Comparison of ENCODE assay signal across 43 mouse cellular contexts in the genomic region with DNA sequence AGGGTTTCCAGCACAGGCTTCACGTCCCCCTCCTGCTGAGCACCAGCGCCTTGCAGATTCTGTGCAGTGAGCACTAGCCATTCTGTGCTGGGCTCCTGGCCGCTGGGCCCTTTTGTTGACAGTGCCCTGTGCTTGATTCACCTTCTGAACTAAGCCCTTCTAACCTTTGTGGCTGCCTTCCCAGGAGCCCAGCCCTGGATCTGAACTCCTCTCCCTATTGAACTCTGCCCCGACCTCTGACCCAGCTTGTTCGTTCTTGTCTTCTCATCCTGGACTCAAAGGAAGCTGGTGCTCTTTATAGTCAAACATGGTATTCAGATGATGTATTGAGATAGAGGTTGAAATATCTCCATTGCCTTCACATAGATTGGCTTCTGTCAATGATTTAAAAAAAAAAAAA. TPM values are rescaled to one million over a fixed set of nuclear protein-coding genes. Genes with fewer than 3 reads are reported as not detected.
"Had no signal": no experiment of that assay in that cellular context is flagged by ENCODE, and none has a peak within 500 bp of the region (broad histone marks: within the 10 kb centered on the region; RNA-seq: fewer than 3 reads in every experiment).

No protein-coding gene starts in this region.

- H3K9ac ChIP-seq: heart, embryonic 12.5 days; hindbrain, embryonic 12.5 days; hindbrain, embryonic 14.5 days; kidney, embryonic 15.5 days; limb, embryonic 13.5 days; limb, embryonic 15.5 days; liver, embryonic 12.5 days; liver, embryonic 14.5 days had no signal

- H3K4me2 ChIP-seq: heart, embryonic 12.5 days; hindbrain, embryonic 12.5 days; hindbrain, embryonic 14.5 days; kidney, embryonic 15.5 days; limb, embryonic 13.5 days; limb, embryonic 15.5 days; liver, embryonic 12.5 days had no signal

- H3K27ac ChIP-seq: gastrocnemius, adult 2 months; heart, embryonic 10.5 days; hindbrain, embryonic 10.5 days; hindbrain, embryonic 12.5 days; hindbrain, embryonic 14.5 days; kidney, embryonic 15.5 days; kidney, postnatal 0 days; limb, embryonic 13.5 days; limb, embryonic 15.5 days; liver, embryonic 12.5 days; liver, embryonic 14.5 days had no signal

- H3K9me3 ChIP-seq: heart, embryonic 10.5 days; heart, embryonic 12.5 days; hindbrain, embryonic 10.5 days; hindbrain, embryonic 12.5 days; kidney, embryonic 15.5 days; limb, embryonic 13.5 days; limb, embryonic 15.5 days; liver, embryonic 12.5 days had no signal

- DNase-seq: gastrocnemius, adult 2 months; gastrocnemius, postnatal 10 days; gastrocnemius, postnatal 25 days; heart, adult 18-20 months; heart, postnatal 10 days; heart, postnatal 4 days; kidney, adult 11 months; kidney, adult 2 months; kidney, adult 9 months; kidney, postnatal 14 days; kidney, postnatal 36 days; layer of hippocampus, adult 9-11 months; layer of hippocampus, postnatal 36 days; left cerebral cortex, postnatal 4 days had no signal

- H3K36me3 ChIP-seq: heart, embryonic 10.5 days; heart, embryonic 12.5 days; hindbrain, embryonic 10.5 days; hindbrain, embryonic 12.5 days; kidney, embryonic 15.5 days; limb, embryonic 13.5 days; limb, embryonic 15.5 days; liver, embryonic 12.5 days had no signal

- ATAC-seq: hindbrain, embryonic 16.5 days; intestine, embryonic 16.5 days; liver, embryonic 12.5 days had no signal

- H3K27me3 ChIP-seq: hindbrain, embryonic 12.5 days; kidney, embryonic 15.5 days; limb, embryonic 15.5 days had no signal

- H3K4me3 ChIP-seq: gastrocnemius, adult 2 months; heart, embryonic 10.5 days; heart, embryonic 12.5 days; hindbrain, embryonic 10.5 days; hindbrain, embryonic 12.5 days; kidney, embryonic 15.5 days; limb, embryonic 13.5 days; limb, embryonic 15.5 days; liver, embryonic 12.5 days had no signal

- H3K4me1 ChIP-seq: heart, embryonic 10.5 days; heart, embryonic 12.5 days; hindbrain, embryonic 12.5 days; kidney, embryonic 15.5 days; limb, embryonic 13.5 days; limb, embryonic 15.5 days; liver, embryonic 12.5 days had no signal

RNA-seq across cellular contexts. Expression of a gene that starts 10.0 kb away (rescaled TPM):
- total RNA-seq: gastrocnemius, adult 2 months; gastrocnemius, postnatal 10 days; gastrocnemius, postnatal 25 days; gastrocnemius, postnatal 4 days; granulocyte monocyte progenitor cell, adult 5-6 weeks; heart, adult 18-20 months; heart, adult 8-10 months; heart, postnatal 10 days; heart, postnatal 25 days; heart, postnatal 4 days; layer of hippocampus, adult 18-20 months; layer of hippocampus, adult 8-10 months; layer of hippocampus, postnatal 14 days; layer of hippocampus, postnatal 36 days; left cerebral cortex, adult 18-20 months; left cerebral cortex, adult 8-10 months; left cerebral cortex, postnatal 10 days; left cerebral cortex, postnatal 25 days; left cerebral cortex, postnatal 4 days had no signal
- polyA plus RNA-seq: heart, embryonic 10.5 days; heart, embryonic 12.5 days; heart, embryonic 14.5 days; heart, embryonic 16.5 days; hindbrain, embryonic 10.5 days; hindbrain, embryonic 12.5 days; hindbrain, embryonic 14.5 days; hindbrain, embryonic 16.5 days; intestine, embryonic 14.5 days; intestine, embryonic 16.5 days; kidney, adult 2 months; kidney, embryonic 15.5 days; kidney, postnatal 0 days; large intestine, adult 2 months; limb, embryonic 11.5 days; limb, embryonic 13.5 days; limb, embryonic 15.5 days; liver, embryonic 12.5 days had no signal
